Mouse (Mus musculus): ENCODE measurements around the gene Pink1. TPM values are rescaled to one million over a fixed set of nuclear protein-coding genes. Genes with fewer than 3 reads are reported as not detected.

The Pink1 gene
- 9.7 TPM for polyA plus RNA-seq (2012; fragmentation: generic; extraction: Trizol)
- long read RNA-seq, experiment 1, transcript Pink1-201 (8 exons, 2,375 nt) = major isoform, 76 of 97 reads
- long read RNA-seq, experiment 1, partial matches to known transcripts = 9 of 97 reads
- long read RNA-seq, experiment 1, other reads (novel, unspliced or antisense) = 10 of 97 reads
- long read RNA-seq, experiment 2, transcript Pink1-201 (8 exons, 2,375 nt) = major isoform, 48 of 53 reads
- long read RNA-seq, experiment 2, partial matches to known transcripts = 0 of 53 reads
- long read RNA-seq, experiment 2, other reads (novel, unspliced or antisense) = 5 of 53 reads

- no peak for TF ChIP-seq MYOG (IDR thresholded peaks at IDR 0.05; ENCODE audit: control insufficient read depth, extremely low read depth, insufficient read length)
- TF ChIP-seq CTCF (IDR thresholded peaks at IDR 0.05; ENCODE audit: control insufficient read depth, insufficient read depth, insufficient read length) = peak; percentile 99
- TF ChIP-seq MYOD1 (IDR thresholded peaks at IDR 0.05; ENCODE audit: control insufficient read depth, insufficient read length, low read depth) = no peak
- TF ChIP-seq USF1 (IDR thresholded peaks at IDR 0.05; ENCODE audit: low read depth) = no peak
- Histone ChIP-seq H3K4me3 (ENCODE audit: insufficient read depth, poor library complexity, severe bottlenecking) (peak within 1 kb of the TSS; percentile 71), H3ac (ENCODE audit: control insufficient read depth, insufficient read length, low read depth) (peak within 1 kb of the TSS; percentile 73), H3K79me3 (ENCODE audit: low read depth) (no peaks in the 10 kb centered on the region), H3K27me3 (ENCODE audit: control insufficient read depth, insufficient read depth, insufficient read length) (no peaks in the 10 kb centered on the region), H3K79me2 (ENCODE audit: control insufficient read depth, insufficient read depth) (no peaks in the 10 kb centered on the region), H3K36me3 (ENCODE audit: control insufficient read depth, insufficient read depth) (no peaks in the 10 kb centered on the region)
These were observed at the start of gene Pink1 for GRCm38 (mm10) chr4:138326077-138326695. Pink1 (minus strand) TSS chr4:138326307.

GRCm38 (mm10) chr4:138375117-138375516 is 49.0 kb upstream of the Pink1 start:
- TF ChIP-seq CEBPB (IDR thresholded peaks at IDR 0.05; ENCODE audit: low read depth) = no peak
- no peak for TF ChIP-seq MYOG (IDR thresholded peaks at IDR 0.05; ENCODE audit: control insufficient read depth, extremely low read depth, insufficient read length)
- no peak for TF ChIP-seq CTCF (IDR thresholded peaks at IDR 0.05; ENCODE audit: control insufficient read depth, insufficient read depth, insufficient read length)
- TF ChIP-seq USF1 (IDR thresholded peaks at IDR 0.05; ENCODE audit: low read depth) = no peak
- Histone ChIP-seq H3K79me3 (ENCODE audit: low read depth) (no peaks in the 10 kb centered on the region), H3K4me3 (ENCODE audit: insufficient read depth, poor library complexity, severe bottlenecking) (no peak overlapping the region), H3ac (ENCODE audit: control insufficient read depth, insufficient read length, low read depth) (no peak overlapping the region), H3K79me2 (ENCODE audit: control insufficient read depth, insufficient read depth) (no peaks in the 10 kb centered on the region), H3K36me3 (ENCODE audit: control insufficient read depth, insufficient read depth) (no peaks in the 10 kb centered on the region), H3K27me3 (ENCODE audit: control insufficient read depth, insufficient read depth, insufficient read length) (no peaks in the 10 kb centered on the region)

- no peak for TF ChIP-seq MYOG (IDR thresholded peaks at IDR 0.05; ENCODE audit: control insufficient read depth, extremely low read depth, insufficient read length)
- Histone ChIP-seq H3ac (ENCODE audit: control insufficient read depth, insufficient read length, low read depth) (no peak overlapping the region), H3K36me3 (ENCODE audit: control insufficient read depth, insufficient read depth) (no peaks in the 10 kb centered on the region), H3K79me2 (ENCODE audit: control insufficient read depth, insufficient read depth) (no peaks in the 10 kb centered on the region), H3K27me3 (ENCODE audit: control insufficient read depth, insufficient read depth, insufficient read length) (no peaks in the 10 kb centered on the region), H3K4me3 (ENCODE audit: insufficient read depth, poor library complexity, severe bottlenecking) (no peak overlapping the region), H3K79me3 (ENCODE audit: low read depth) (no peaks in the 10 kb centered on the region)
These were observed 44.9 kb upstream of the Pink1 start for GRCm38 (mm10) chr4:138370996-138371516.

GRCm38 (mm10) chr4:138368498-138369260 is 42.6 kb upstream of the Pink1 start:
- H3K79me3 ChIP-seq (ENCODE audit: low read depth) = no peaks in the 10 kb centered on the region
- H3ac ChIP-seq (ENCODE audit: control insufficient read depth, insufficient read length, low read depth) = no peak overlapping the region
- no peak overlapping the region for H3K4me3 ChIP-seq (ENCODE audit: insufficient read depth, poor library complexity, severe bottlenecking)
- H3K27me3 ChIP-seq (ENCODE audit: control insufficient read depth, insufficient read depth, insufficient read length) = no peaks in the 10 kb centered on the region
- TF ChIP-seq FOSL1 (IDR thresholded peaks at IDR 0.05; ENCODE audit: insufficient read depth, low read length, poor library complexity, severe bottlenecking) = no peak
- no peak for TF ChIP-seq CEBPB (IDR thresholded peaks at IDR 0.05; ENCODE audit: low read depth)
- no peak for TF ChIP-seq CTCF (IDR thresholded peaks at IDR 0.05; ENCODE audit: control insufficient read depth, insufficient read depth, insufficient read length)
- TF ChIP-seq USF1 (IDR thresholded peaks at IDR 0.05; ENCODE audit: low read depth) = no peak
- no peak for TF ChIP-seq MAX (IDR thresholded peaks at IDR 0.05)
- TF ChIP-seq MYOD1 (IDR thresholded peaks at IDR 0.05; ENCODE audit: control insufficient read depth, insufficient read length, low read depth) = no peak
- no peak for TF ChIP-seq MYOG (IDR thresholded peaks at IDR 0.05; ENCODE audit: control insufficient read depth, extremely low read depth, insufficient read length)
- H3K79me2 ChIP-seq (ENCODE audit: control insufficient read depth, insufficient read depth) = no peaks in the 10 kb centered on the region
- no peaks in the 10 kb centered on the region for H3K36me3 ChIP-seq (ENCODE audit: control insufficient read depth, insufficient read depth)

- Histone ChIP-seq H3K27me3 (ENCODE audit: control insufficient read depth, insufficient read depth, insufficient read length) (no peaks in the 10 kb centered on the region), H3K79me2 (ENCODE audit: control insufficient read depth, insufficient read depth) (no peaks in the 10 kb centered on the region), H3ac (ENCODE audit: control insufficient read depth, insufficient read length, low read depth) (peak within 1 kb of the TSS; percentile 43), H3K79me3 (ENCODE audit: low read depth) (no peaks in the 10 kb centered on the region), H3K36me3 (ENCODE audit: control insufficient read depth, insufficient read depth) (no peaks in the 10 kb centered on the region), H3K4me3 (ENCODE audit: insufficient read depth, poor library complexity, severe bottlenecking) (peak within 1 kb of the TSS; percentile 26)
- no peak for TF ChIP-seq CTCF (IDR thresholded peaks at IDR 0.05; ENCODE audit: control insufficient read depth, insufficient read depth, insufficient read length)
- TF ChIP-seq USF1 (IDR thresholded peaks at IDR 0.05; ENCODE audit: low read depth) = no peak
These were observed 41.8 kb upstream of the Pink1 start, which contains the start of gene Cda for GRCm38 (mm10) chr4:138367641-138368497. Cda (minus strand) TSS chr4:138367992.
